Mouse (Mus musculus) MEL (cell line): ENCODE data around the gene Pole4. TPM values are rescaled to one million over a fixed set of nuclear protein-coding genes. Genes with fewer than 3 reads are reported as not detected.

Experiments used
- DNase-seq: peaks from one replicate; pipeline ENCODE4 v3.0.0; 2011; ENCODE audit warnings: low read depth, low spot score
- H3K27ac ChIP-seq: 2 replicates; pipeline ENCODE4 v1.5.1; 2012; ENCODE audit warnings: low read depth, mild to moderate bottlenecking, control low read depth, low read length, moderate library complexity; ENCODE audit not compliant: control insufficient read depth
- H3K27me3 ChIP-seq, 2 experiments: fragments of 150-350 bp in 1 of 2; sonication (generic) in 1 of 2; 2 replicates each; pipeline ENCODE4 v1.6.1; 2012; ENCODE audit warnings: low read length in 2 of 2, mild to moderate bottlenecking in 2 of 2, improper control_type of control experiment in 1 of 2, moderate library complexity in 1 of 2; ENCODE audit not compliant: insufficient read depth in 2 of 2, control insufficient read depth in 1 of 2
- H3K36me3 ChIP-seq, 2 experiments: 2 replicates each; pipeline ENCODE4 v1.6.1; 2012 to 2014; ENCODE audit warnings: low read length in 2 of 2, improper control_type of control experiment in 1 of 2, inconsistent platforms in 1 of 2, mild to moderate bottlenecking in 1 of 2; ENCODE audit not compliant: insufficient read depth in 2 of 2, control insufficient read depth in 1 of 2
- H3K4me1 ChIP-seq, 2 experiments: fragments of 150-350 bp in 1 of 2; sonication (generic) in 1 of 2; 2 replicates each; pipeline ENCODE4 v1.6.1; 2012; ENCODE audit warnings: low read length in 2 of 2, improper control_type of control experiment in 1 of 2, mild to moderate bottlenecking in 1 of 2; ENCODE audit not compliant: insufficient read depth in 2 of 2, control insufficient read depth in 1 of 2
- H3K4me3 ChIP-seq, 2 experiments: fragments of 150-350 bp in 1 of 2; sonication (generic) in 1 of 2; 2 replicates each; pipeline ENCODE4 v1.5.1; 2012; ENCODE audit warnings: low read depth in 2 of 2, low read length in 2 of 2, mild to moderate bottlenecking in 2 of 2, moderate library complexity in 2 of 2, control low read depth in 1 of 2, improper control_type of control experiment in 1 of 2; ENCODE audit not compliant: control insufficient read depth in 1 of 2, insufficient read depth in 1 of 2
- H3K79me2 ChIP-seq: 2 replicates; pipeline ENCODE4 v1.6.1; 2012; ENCODE audit warnings: mild to moderate bottlenecking, low read length, moderate library complexity; ENCODE audit not compliant: control insufficient read depth, poor library complexity, insufficient read depth
- H3K9ac ChIP-seq: 2 replicates; pipeline ENCODE4 v1.6.1; 2012; ENCODE audit warnings: low read depth, mild to moderate bottlenecking, control low read depth, low read length, moderate library complexity; ENCODE audit not compliant: control insufficient read depth, poor library complexity, severe bottlenecking
- H3K9me3 ChIP-seq: fragments of 150-350 bp; sonication (generic); replicated peaks from 2 replicates; pipeline ENCODE4 v1.6.1; 2012; ENCODE audit warnings: mild to moderate bottlenecking, low read length, improper control_type of control experiment, moderate library complexity; ENCODE audit not compliant: insufficient read depth
- BHLHE40 ChIP-seq: IDR thresholded peaks from 2 replicates; pipeline ENCODE4 v1.6.1; 2012; ENCODE audit warnings: low read depth, mild to moderate bottlenecking, inconsistent platforms, low read length, improper control_type of control experiment, borderline replicate concordance
- CHD2 ChIP-seq: IDR thresholded peaks from 2 replicates; pipeline ENCODE4 v1.6.1; 2011; ENCODE audit warnings: low read length, improper control_type of control experiment
- CTCF ChIP-seq, 3 experiments: IDR thresholded peaks in 2 of 3; conservative IDR thresholded peaks in 1 of 3; 2 replicates each; pipeline ENCODE4 v1.5.1; 2011 to 2012; ENCODE audit warnings: low read length in 3 of 3, low read depth in 2 of 3, mild to moderate bottlenecking in 2 of 3, improper control_type of control experiment in 1 of 3, inconsistent platforms in 1 of 3, mixed read lengths in 1 of 3, moderate library complexity in 1 of 3; ENCODE audit not compliant: control insufficient read depth in 1 of 3, insufficient read depth in 1 of 3, poor library complexity in 1 of 3, severe bottlenecking in 1 of 3
- E2F4 ChIP-seq: IDR thresholded peaks from 2 replicates; pipeline ENCODE4 v1.6.1; 2011; ENCODE audit warnings: low read depth, low read length, improper control_type of control experiment, borderline replicate concordance
- ELF1 ChIP-seq: IDR thresholded peaks from 2 replicates; pipeline ENCODE4 v1.6.1; 2014; ENCODE audit warnings: low read depth, mild to moderate bottlenecking, inconsistent platforms, low read length, improper control_type of control experiment, moderate library complexity
- EP300 ChIP-seq, 2 experiments: IDR thresholded peaks; 2 replicates each; pipeline ENCODE4 v1.6.1; 2011; ENCODE audit warnings: improper control_type of control experiment in 2 of 2, low read length in 2 of 2, low read depth in 1 of 2, mild to moderate bottlenecking in 1 of 2
- GABPA ChIP-seq: IDR thresholded peaks from 2 replicates; pipeline ENCODE4 v1.6.1; 2012; ENCODE audit warnings: low read depth, mild to moderate bottlenecking, inconsistent platforms, low read length, improper control_type of control experiment, moderate library complexity
- GATA1 ChIP-seq: IDR thresholded peaks from 2 replicates; pipeline ENCODE4 v1.6.1; 2011; ENCODE audit warnings: low read depth, low read length, improper control_type of control experiment
- KAT2A ChIP-seq: conservative IDR thresholded peaks from 2 replicates; pipeline ENCODE4 v1.6.1; 2012; ENCODE audit warnings: low read depth, low read length, improper control_type of control experiment, inconsistent platforms
- MAFK ChIP-seq: IDR thresholded peaks from 2 replicates; pipeline ENCODE4 v1.6.1; 2011; ENCODE audit warnings: low read depth, mild to moderate bottlenecking, low read length, improper control_type of control experiment, borderline replicate concordance
- MAZ ChIP-seq: IDR thresholded peaks from 2 replicates; pipeline ENCODE4 v1.6.1; 2012; ENCODE audit warnings: low read depth, mild to moderate bottlenecking, inconsistent platforms, low read length, improper control_type of control experiment
- MEF2A ChIP-seq: IDR thresholded peaks from 2 replicates; pipeline ENCODE4 v1.6.1; 2014; ENCODE audit warnings: low read depth, mild to moderate bottlenecking, inconsistent platforms, low read length, improper control_type of control experiment; ENCODE audit not compliant: poor library complexity, insufficient replicate concordance, severe bottlenecking; ENCODE audit errors: extremely low read depth
- MXI1 ChIP-seq: IDR thresholded peaks from 2 replicates; pipeline ENCODE4 v1.6.1; 2011; ENCODE audit warnings: mild to moderate bottlenecking, low read depth, low read length, improper control_type of control experiment
- NELFE ChIP-seq: IDR thresholded peaks from 2 replicates; pipeline ENCODE4 v1.6.1; 2011; ENCODE audit warnings: low read depth, low read length, improper control_type of control experiment
- POLR2A ChIP-seq, 2 experiments: IDR thresholded peaks; 2 replicates each; pipeline ENCODE4 v1.6.1; 2011 to 2012; ENCODE audit warnings: low read length in 2 of 2, mild to moderate bottlenecking in 2 of 2, control low read depth in 1 of 2, improper control_type of control experiment in 1 of 2, low read depth in 1 of 2, moderate library complexity in 1 of 2; ENCODE audit not compliant: control insufficient read depth in 1 of 2, insufficient read depth in 1 of 2, poor library complexity in 1 of 2
- POLR2AphosphoS5 ChIP-seq: IDR thresholded peaks from 2 replicates; pipeline ENCODE4 v1.6.1; 2012; ENCODE audit warnings: low read depth, borderline replicate concordance, mild to moderate bottlenecking, inconsistent platforms, low read length, moderate library complexity, mixed read lengths
- RAD21 ChIP-seq: IDR thresholded peaks from 2 replicates; pipeline ENCODE4 v1.6.1; 2011; ENCODE audit warnings: mild to moderate bottlenecking, low read depth, low read length, improper control_type of control experiment
- SIN3A ChIP-seq: IDR thresholded peaks from 2 replicates; pipeline ENCODE4 v1.6.1; 2012; ENCODE audit warnings: low read length, improper control_type of control experiment, inconsistent platforms
- TBP ChIP-seq: IDR thresholded peaks from 2 replicates; pipeline ENCODE4 v1.8.0; 2011; ENCODE audit warnings: low read depth, low read length, improper control_type of control experiment
- UBTF ChIP-seq: IDR thresholded peaks from 2 replicates; pipeline ENCODE4 v1.6.1; 2012; ENCODE audit warnings: low read depth, mild to moderate bottlenecking, inconsistent platforms, low read length, improper control_type of control experiment, moderate library complexity, borderline replicate concordance; ENCODE audit not compliant: insufficient read depth
- USF1 ChIP-seq: IDR thresholded peaks from 2 replicates; pipeline ENCODE4 v1.6.1; 2014; ENCODE audit warnings: low read depth, mild to moderate bottlenecking, inconsistent platforms, low read length, improper control_type of control experiment, moderate library complexity
- ZC3H11A ChIP-seq: IDR thresholded peaks from 2 replicates; pipeline ENCODE4 v1.6.1; 2012; ENCODE audit warnings: low read depth, mild to moderate bottlenecking, inconsistent platforms, low read length, improper control_type of control experiment
- ZKSCAN1 ChIP-seq: IDR thresholded peaks from 2 replicates; pipeline ENCODE4 v1.6.1; 2012; ENCODE audit warnings: low read depth, mild to moderate bottlenecking, inconsistent platforms, low read length, improper control_type of control experiment, moderate library complexity
- ZMIZ1 ChIP-seq: IDR thresholded peaks from 2 replicates; pipeline ENCODE4 v1.6.1; 2012; ENCODE audit warnings: low read depth, mild to moderate bottlenecking, inconsistent platforms, low read length, improper control_type of control experiment, moderate library complexity
- polyA plus RNA-seq, 2 experiments: library from polyadenylated mRNA; stranded (reverse) in 1 of 2; unstranded in 1 of 2; fragments of >175 nt in 1 of 2; fragments of >200 nt in 1 of 2; gene quantifications; 2 replicates each; pipeline versions ENCODE4 v1.2.1 to v1.2.4; 2012; ENCODE audit warnings: low replicate concordance in 2 of 2, low read depth in 1 of 2; ENCODE audit not compliant: insufficient read length in 2 of 2, insufficient read depth in 1 of 2, missing spikeins in 1 of 2
- total RNA-seq: library from RNA; depleted of rRNA; stranded (reverse); fragments of 300-350 nt; gene quantifications from 2 replicates; pipeline ENCODE4 v1.2.3, GENCODE M21; 2012

Gene Pole4
- total and polyA plus RNA-seq, 3 experiments = 67.2 to 76.7 TPM; not detected in 1

GRCm38 (mm10) chr6:82696736-82697135, 8.4 kb downstream of the Pole4 start:
- H3K27ac ChIP-seq = no peak overlapping the region

GRCm38 (mm10) chr6:82694668-82695067, 10.5 kb downstream of the Pole4 start:
- no peak overlapping the region for H3K9ac ChIP-seq
- no peaks in the 10 kb centered on the region for H3K79me2 ChIP-seq
- H3K27me3 ChIP-seq = no peaks in the 10 kb centered on the region
- no peak for TF ChIP-seq ZC3H11A
- TF ChIP-seq CTCF (IDR thresholded peaks at IDR 0.05 in 2 of 3, conservative IDR thresholded peaks at IDR 0.05 in 1 of 3; ENCODE audit: control insufficient read depth in 1 of 3, insufficient read depth in 1 of 3, low read depth in 2 of 3, low read length in 3 of 3, poor library complexity in 1 of 3, severe bottlenecking in 1 of 3) = no peak
- no peak for TF ChIP-seq EP300 (IDR thresholded peaks at IDR 0.05; ENCODE audit: low read depth in 1 of 2, low read length in 2 of 2)
- no peak for TF ChIP-seq SIN3A
- no peak for TF ChIP-seq MAZ
- TF ChIP-seq MXI1 = no peak
- TF ChIP-seq E2F4 = no peak
- TF ChIP-seq GABPA = no peak
- TF ChIP-seq RAD21 = no peak
- TF ChIP-seq POLR2AphosphoS5 = no peak
- no peak for TF ChIP-seq BHLHE40
- no peak for TF ChIP-seq ELF1
- H3K4me3 ChIP-seq = no peak overlapping the region
- no peaks in the 10 kb centered on the region for H3K9me3 ChIP-seq
- H3K27ac ChIP-seq = no peak overlapping the region
- peaks cover 1 to 2% of the 10 kb centered on the region in 2 experiments; a peak in 2 of 4 replicates for H3K4me1 ChIP-seq
- no peak for DNase-seq
- peaks cover 0 to 3% of the 10 kb centered on the region in 2 experiments; a peak in 2 of 4 replicates for H3K36me3 ChIP-seq

More at GRCm38 (mm10) chr6:82696736-82697135, 8.4 kb downstream of the Pole4 start:
- Histone ChIP-seq H3K36me3 (no peaks in the 10 kb centered on the region), H3K4me1 (no peaks in the 10 kb centered on the region), H3K9me3 (no peaks in the 10 kb centered on the region), H3K9ac (no peak overlapping the region), H3K79me2 (no peaks in the 10 kb centered on the region), H3K4me3 (no peak overlapping the region), H3K27me3 (no peaks in the 10 kb centered on the region)
- TF ChIP-seq SIN3A = no peak
- TF ChIP-seq ELF1 = no peak
- TF ChIP-seq NELFE = no peak
- TF ChIP-seq EP300 (IDR thresholded peaks at IDR 0.05; ENCODE audit: low read depth in 1 of 2, low read length in 2 of 2) = no peak
- no peak for TF ChIP-seq GATA1
- no peak for TF ChIP-seq MAFK
- TF ChIP-seq MAZ = no peak
- no peak for TF ChIP-seq UBTF
- TF ChIP-seq ZC3H11A = no peak
- TF ChIP-seq MEF2A = no peak
- TF ChIP-seq ZMIZ1 = no peak
- no peak for TF ChIP-seq POLR2A (IDR thresholded peaks at IDR 0.05; ENCODE audit: control insufficient read depth in 1 of 2, insufficient read depth in 1 of 2, low read depth in 1 of 2, low read length in 2 of 2, poor library complexity in 1 of 2)
- no peak for TF ChIP-seq ZKSCAN1
- TF ChIP-seq CHD2 = no peak
- TF ChIP-seq TBP = no peak
- TF ChIP-seq E2F4 = no peak
- no peak for TF ChIP-seq USF1
- no peak for TF ChIP-seq KAT2A
- DNase-seq = no peak
